Mouse (Mus musculus): Measurements from ENCODE around the gene Slc11a1. TPM values are rescaled to one million over a fixed set of nuclear protein-coding genes. Genes with fewer than 3 reads are reported as not detected.
A peak's percentile ranks its signal among the peaks of the same experiment; 100 is the strongest.
"Not testable (repeated sequence)": the region's sequence is repeated elsewhere in the genome, so short reads cannot be mapped to it uniquely, and the experiment has no call there.

The Slc11a1 gene
- polyA plus RNA-seq, 1 experiment from 2014 or later = 5.2 TPM

- ATAC-seq (ENCODE audit: low FRiP score, low TSS enrichment) = no peak
- H3K4me3 ChIP-seq (ENCODE audit: low read length) = no peak overlapping the region
- peaks cover 24% of the 10 kb centered on the region for H3K4me1 ChIP-seq (ENCODE audit: control insufficient read depth, insufficient read depth, low read length)
- H3K27ac ChIP-seq (ENCODE audit: low read depth, low read length) = no peak overlapping the region
- peaks cover 21% of the 10 kb centered on the region for H3K36me3 ChIP-seq (ENCODE audit: control insufficient read depth, insufficient read depth, low read length)
- no peak overlapping the region for H3K9ac ChIP-seq (ENCODE audit: low read depth, low read length)
- H3K9me3 ChIP-seq (ENCODE audit: control insufficient read depth, low read length) = no peaks in the 10 kb centered on the region
- no peaks in the 10 kb centered on the region for H3K27me3 ChIP-seq (ENCODE audit: control insufficient read depth, insufficient read depth, low read length)
- WGBS = 93% methylated on average over 15 of the region's 15 CpGs
- H3K4me2 ChIP-seq (replicated peaks; ENCODE audit: low read depth, low read length) = no peak overlapping the region
Measured at GRCm38 (mm10) chr1:74394858-74395257, 19.9 kb downstream of the Slc11a1 start.

GRCm38 (mm10) chr1:74395290-74395689 lies 20.3 kb downstream of the Slc11a1 start:
- Histone ChIP-seq H3K4me3 (ENCODE audit: low read length) (no peak overlapping the region), H3K36me3 (ENCODE audit: control insufficient read depth, insufficient read depth, low read length) (peaks cover 21% of the 10 kb centered on the region), H3K9ac (ENCODE audit: low read depth, low read length) (no peak overlapping the region), H3K27ac (ENCODE audit: low read depth, low read length) (no peak overlapping the region), H3K27me3 (ENCODE audit: control insufficient read depth, insufficient read depth, low read length) (no peaks in the 10 kb centered on the region), H3K4me1 (ENCODE audit: control insufficient read depth, insufficient read depth, low read length) (peaks cover 20% of the 10 kb centered on the region), H3K4me2 (replicated peaks; ENCODE audit: low read depth, low read length) (no peak overlapping the region), H3K9me3 (ENCODE audit: control insufficient read depth, low read length) (no peaks in the 10 kb centered on the region)
- no peak for ATAC-seq (ENCODE audit: low FRiP score, low TSS enrichment)
- WGBS = 90% methylated on average over 12 of the region's 13 CpGs

- WGBS = 8% methylated on average over 12 of the region's 12 CpGs
- not testable (repeated sequence) for ATAC-seq (ENCODE audit: low FRiP score, low TSS enrichment); H3K9ac ChIP-seq (ENCODE audit: low read depth, low read length); H3K27me3 ChIP-seq (ENCODE audit: control insufficient read depth, insufficient read depth, low read length); H3K9me3 ChIP-seq (ENCODE audit: control insufficient read depth, low read length)
- H3K27ac ChIP-seq (ENCODE audit: low read depth, low read length) = peak overlapping the region; percentile 97; the same call in 1 of the 2 replicates
- H3K4me3 ChIP-seq (ENCODE audit: low read length) = peak overlapping the region; percentile 42
- H3K36me3 ChIP-seq (ENCODE audit: control insufficient read depth, insufficient read depth, low read length) = peaks cover 21% of the 10 kb centered on the region
- peaks cover 13% of the 10 kb centered on the region for H3K4me1 ChIP-seq (ENCODE audit: control insufficient read depth, insufficient read depth, low read length)
- H3K4me2 ChIP-seq (replicated peaks; ENCODE audit: low read depth, low read length) = peak overlapping the region; percentile 75
Measured at GRCm38 (mm10) chr1:74396456-74397222, 21.6 kb downstream of the Slc11a1 start.

GRCm38 (mm10) chr1:74397268-74397918 lies 22.4 kb downstream of the Slc11a1 start:
- peaks cover 21% of the 10 kb centered on the region for H3K36me3 ChIP-seq (ENCODE audit: control insufficient read depth, insufficient read depth, low read length)
- peaks cover 12% of the 10 kb centered on the region for H3K4me1 ChIP-seq (ENCODE audit: control insufficient read depth, insufficient read depth, low read length)
- peak overlapping the region; percentile 75 for H3K4me2 ChIP-seq (replicated peaks; ENCODE audit: low read depth, low read length)
- H3K27ac ChIP-seq (ENCODE audit: low read depth, low read length) = peak overlapping the region; percentile 97
- no peaks in the 10 kb centered on the region for H3K27me3 ChIP-seq (ENCODE audit: control insufficient read depth, insufficient read depth, low read length)
- no peaks in the 10 kb centered on the region for H3K9me3 ChIP-seq (ENCODE audit: control insufficient read depth, low read length)
- WGBS = under 1% methylated on average over 40 of the region's 41 CpGs
- peak; percentile 94 for ATAC-seq (ENCODE audit: low FRiP score, low TSS enrichment)
- H3K4me3 ChIP-seq (ENCODE audit: low read length) = peak overlapping the region; percentile 42
- H3K9ac ChIP-seq (ENCODE audit: low read depth, low read length) = peak overlapping the region; percentile 63

GRCm38 (mm10) chr1:74397919-74398451 lies 23.0 kb downstream of the Slc11a1 start:
- Histone ChIP-seq H3K27ac (ENCODE audit: low read depth, low read length) (peak overlapping the region; percentile 97), H3K4me2 (replicated peaks; ENCODE audit: low read depth, low read length) (peak overlapping the region; percentile 75), H3K9ac (ENCODE audit: low read depth, low read length) (peak overlapping the region; percentile 63), H3K27me3 (ENCODE audit: control insufficient read depth, insufficient read depth, low read length) (no peaks in the 10 kb centered on the region), H3K9me3 (ENCODE audit: control insufficient read depth, low read length) (no peaks in the 10 kb centered on the region), H3K4me1 (ENCODE audit: control insufficient read depth, insufficient read depth, low read length) (peaks cover 6% of the 10 kb centered on the region), H3K36me3 (ENCODE audit: control insufficient read depth, insufficient read depth, low read length) (peaks cover 21% of the 10 kb centered on the region), H3K4me3 (ENCODE audit: low read length) (peak overlapping the region; percentile 42)
- 2% methylated on average over 11 of the region's 11 CpGs for WGBS
- peak; percentile 65 for ATAC-seq (ENCODE audit: low FRiP score, low TSS enrichment)

GRCm38 (mm10) chr1:74400531-74400930 lies 25.5 kb downstream of the Slc11a1 start:
- no peak overlapping the region for H3K27ac ChIP-seq (ENCODE audit: low read depth, low read length)
- no peak for ATAC-seq (ENCODE audit: low FRiP score, low TSS enrichment)
- no peaks in the 10 kb centered on the region for H3K9me3 ChIP-seq (ENCODE audit: control insufficient read depth, low read length)
- no peaks in the 10 kb centered on the region for H3K4me1 ChIP-seq (ENCODE audit: control insufficient read depth, insufficient read depth, low read length)
- H3K4me3 ChIP-seq (ENCODE audit: low read length) = no peak overlapping the region
- H3K36me3 ChIP-seq (ENCODE audit: control insufficient read depth, insufficient read depth, low read length) = no peaks in the 10 kb centered on the region
- H3K9ac ChIP-seq (ENCODE audit: low read depth, low read length) = no peak overlapping the region
- H3K27me3 ChIP-seq (ENCODE audit: control insufficient read depth, insufficient read depth, low read length) = no peaks in the 10 kb centered on the region
- WGBS = 82% methylated on average over 3 of the region's 3 CpGs
- H3K4me2 ChIP-seq (replicated peaks; ENCODE audit: low read depth, low read length) = no peak overlapping the region

GRCm38 (mm10) chr1:74401015-74401702 lies 26.2 kb downstream of the Slc11a1 start:
- no peak overlapping the region for H3K9ac ChIP-seq (ENCODE audit: low read depth, low read length)
- no peaks in the 10 kb centered on the region for H3K36me3 ChIP-seq (ENCODE audit: control insufficient read depth, insufficient read depth, low read length)
- H3K9me3 ChIP-seq (ENCODE audit: control insufficient read depth, low read length) = no peaks in the 10 kb centered on the region
- H3K27ac ChIP-seq (ENCODE audit: low read depth, low read length) = no peak overlapping the region
- 57% methylated on average over 16 of the region's 16 CpGs for WGBS
- no peaks in the 10 kb centered on the region for H3K4me1 ChIP-seq (ENCODE audit: control insufficient read depth, insufficient read depth, low read length)
- no peaks in the 10 kb centered on the region for H3K27me3 ChIP-seq (ENCODE audit: control insufficient read depth, insufficient read depth, low read length)
- ATAC-seq (ENCODE audit: low FRiP score, low TSS enrichment) = no peak
- H3K4me3 ChIP-seq (ENCODE audit: low read length) = no peak overlapping the region
- H3K4me2 ChIP-seq (replicated peaks; ENCODE audit: low read depth, low read length) = no peak overlapping the region

- no peaks in the 10 kb centered on the region for H3K36me3 ChIP-seq (ENCODE audit: control insufficient read depth, insufficient read depth, low read length)
- 86% methylated on average over 4 of the region's 4 CpGs for WGBS
- no peaks in the 10 kb centered on the region for H3K27me3 ChIP-seq (ENCODE audit: control insufficient read depth, insufficient read depth, low read length)
- H3K9ac ChIP-seq (ENCODE audit: low read depth, low read length) = no peak overlapping the region
- no peaks in the 10 kb centered on the region for H3K4me1 ChIP-seq (ENCODE audit: control insufficient read depth, insufficient read depth, low read length)
- H3K27ac ChIP-seq (ENCODE audit: low read depth, low read length) = no peak overlapping the region
- no peak overlapping the region for H3K4me3 ChIP-seq (ENCODE audit: low read length)
- H3K9me3 ChIP-seq (ENCODE audit: control insufficient read depth, low read length) = no peaks in the 10 kb centered on the region
- H3K4me2 ChIP-seq (replicated peaks; ENCODE audit: low read depth, low read length) = no peak overlapping the region
- no peak for ATAC-seq (ENCODE audit: low FRiP score, low TSS enrichment)
Measured at GRCm38 (mm10) chr1:74404206-74404605, 29.2 kb downstream of the Slc11a1 start.

Measured in kidney, embryonic 14.5 days (tissue).